11 mouse cellular contexts compared by ENCODE assay signal in the genomic region with DNA sequence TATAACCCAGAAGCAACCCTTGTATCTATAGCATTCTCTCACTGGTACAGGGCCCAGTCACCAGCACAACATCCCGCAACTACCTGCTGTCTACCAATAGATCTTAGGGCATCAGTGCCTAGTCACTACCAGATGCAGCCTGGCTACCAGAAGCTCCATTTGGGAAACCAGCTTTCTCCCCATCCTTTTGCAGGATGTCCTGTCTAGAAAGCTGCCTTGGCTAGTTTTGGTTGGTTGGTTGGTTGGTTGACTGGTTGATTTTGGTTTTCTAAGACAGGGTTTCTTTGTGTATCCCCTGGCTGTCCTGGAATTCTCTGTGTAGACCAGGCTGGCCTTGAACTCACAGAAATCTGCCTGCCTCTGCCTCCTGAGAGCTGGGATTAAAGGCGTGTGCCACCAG. TPM values are rescaled to one million over a fixed set of nuclear protein-coding genes. Genes with fewer than 3 reads are reported as not detected.
"Had no signal": no experiment of that assay in that cellular context is flagged by ENCODE, and none has a peak within 500 bp of the region (broad histone marks: within the 10 kb centered on the region; RNA-seq: fewer than 3 reads in every experiment).

No protein-coding gene starts in this region.

- DNase-seq: gastrocnemius, adult 2 months; gastrocnemius, postnatal 14 days; heart, postnatal 10 days; heart, postnatal 4 days; kidney, adult 18-20 months; kidney, adult 9 months had no signal

RNA-seq across cellular contexts. Expression of a gene that starts 27.4 kb away (rescaled TPM):
- total RNA-seq: gastrocnemius, adult 2 months; gastrocnemius, postnatal 14 days; gastrocnemius, postnatal 4 days; granulocyte monocyte progenitor cell, adult 5-6 weeks; heart, postnatal 10 days; heart, postnatal 25 days; heart, postnatal 4 days; layer of hippocampus, postnatal 10 days; liver, adult 2 months had no signal

RNA-seq across cellular contexts. Expression of a gene that starts 54.1 kb away (rescaled TPM):
- total RNA-seq: granulocyte monocyte progenitor cell, adult 5-6 weeks; heart, postnatal 10 days; heart, postnatal 25 days; liver, adult 2 months had no signal
